Comparison of ENCODE assay signal across 16 mouse cellular contexts in the genomic region with DNA sequence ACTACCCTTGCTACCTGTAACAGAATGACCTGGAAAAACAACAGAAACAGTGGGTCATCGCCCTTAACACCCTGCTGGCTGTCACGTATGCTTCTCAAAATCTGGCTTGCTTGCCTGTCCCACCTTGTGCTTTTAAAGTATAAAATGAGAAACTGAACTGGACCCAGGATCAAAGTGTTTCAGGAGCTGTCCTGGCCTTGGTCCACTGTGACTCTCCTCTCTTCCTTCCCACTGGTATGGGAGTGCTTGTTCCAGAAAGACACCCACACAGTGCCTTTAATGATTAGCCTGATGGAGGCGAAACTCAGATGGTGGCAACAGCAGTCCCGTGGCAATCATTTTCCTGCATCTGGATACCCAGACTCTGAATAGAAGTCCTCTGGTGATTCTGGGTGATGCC.
"Had no signal": no experiment of that assay in that cellular context is flagged by ENCODE, and none has a peak within 500 bp of the region (broad histone marks: within the 10 kb centered on the region; RNA-seq: fewer than 3 reads in every experiment).

No protein-coding gene starts in this region.

- H3K9me3 ChIP-seq: kidney, embryonic 15.5 days; limb, embryonic 10.5 days; limb, embryonic 13.5 days; liver, embryonic 13.5 days had no signal

- H3K36me3 ChIP-seq: kidney, embryonic 15.5 days; limb, embryonic 10.5 days; limb, embryonic 13.5 days; liver, embryonic 13.5 days had no signal

- H3K4me1 ChIP-seq: liver, embryonic 13.5 days had no signal

- DNase-seq: layer of hippocampus, adult 9-11 months; liver, embryonic 13.5 days; lung, adult 2 months; lung, postnatal 14 days; lung, postnatal 4 days; midbrain, embryonic 14.5 days; thymus, adult 18-20 months; thymus, postnatal 36 days had no signal

- H3K27ac ChIP-seq: hindbrain, postnatal 0 days; kidney, embryonic 15.5 days; layer of hippocampus, adult 2 months; limb, embryonic 10.5 days; limb, embryonic 13.5 days; liver, embryonic 13.5 days had no signal

- H3K9ac ChIP-seq: kidney, embryonic 15.5 days; limb, embryonic 13.5 days; liver, embryonic 13.5 days had no signal

- H3K4me3 ChIP-seq: kidney, embryonic 15.5 days; layer of hippocampus, adult 2 months; limb, embryonic 10.5 days; limb, embryonic 13.5 days; liver, embryonic 13.5 days had no signal

- ATAC-seq: hindbrain, postnatal 0 days; inflammation-experienced regulatory T-cells, adult 6 months; intestine, embryonic 16.5 days had no signal

- H3K4me2 ChIP-seq: kidney, embryonic 15.5 days; limb, embryonic 13.5 days; liver, embryonic 13.5 days; midbrain, embryonic 11.5 days had no signal

- H3K27me3 ChIP-seq: kidney, embryonic 15.5 days; limb, embryonic 13.5 days; liver, embryonic 13.5 days had no signal
